Mouse (Mus musculus): ENCODE results near the gene Gigyf1.
A peak's percentile ranks its signal among the peaks of the same experiment; 100 is the strongest.

The Gigyf1 gene

DNA sequence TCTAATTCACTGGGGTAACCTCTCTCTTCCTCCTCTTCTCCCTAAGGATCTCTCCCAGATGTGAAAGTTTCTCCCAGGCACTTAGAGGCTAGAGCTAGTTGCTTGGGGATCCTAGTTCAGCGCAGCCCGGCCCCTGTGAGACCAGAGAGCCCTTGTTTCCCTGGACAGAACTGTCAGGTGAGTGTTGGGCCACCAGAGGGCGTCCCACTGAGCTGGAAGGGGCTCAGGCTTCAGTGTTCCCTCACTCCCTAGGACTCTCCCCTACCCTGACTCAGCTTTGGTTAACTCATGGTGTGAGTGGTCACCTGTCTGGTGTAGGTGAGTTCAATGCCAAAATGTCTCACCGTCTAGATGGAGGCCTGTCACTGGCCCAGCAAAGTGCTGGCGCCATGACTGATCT lies at the start of gene Gigyf1:
Gene Gigyf1, plus strand, starts transcription at position 113 of the 400 bp plus-strand sequence.
- DNase-seq = peak; percentile 93

DNA sequence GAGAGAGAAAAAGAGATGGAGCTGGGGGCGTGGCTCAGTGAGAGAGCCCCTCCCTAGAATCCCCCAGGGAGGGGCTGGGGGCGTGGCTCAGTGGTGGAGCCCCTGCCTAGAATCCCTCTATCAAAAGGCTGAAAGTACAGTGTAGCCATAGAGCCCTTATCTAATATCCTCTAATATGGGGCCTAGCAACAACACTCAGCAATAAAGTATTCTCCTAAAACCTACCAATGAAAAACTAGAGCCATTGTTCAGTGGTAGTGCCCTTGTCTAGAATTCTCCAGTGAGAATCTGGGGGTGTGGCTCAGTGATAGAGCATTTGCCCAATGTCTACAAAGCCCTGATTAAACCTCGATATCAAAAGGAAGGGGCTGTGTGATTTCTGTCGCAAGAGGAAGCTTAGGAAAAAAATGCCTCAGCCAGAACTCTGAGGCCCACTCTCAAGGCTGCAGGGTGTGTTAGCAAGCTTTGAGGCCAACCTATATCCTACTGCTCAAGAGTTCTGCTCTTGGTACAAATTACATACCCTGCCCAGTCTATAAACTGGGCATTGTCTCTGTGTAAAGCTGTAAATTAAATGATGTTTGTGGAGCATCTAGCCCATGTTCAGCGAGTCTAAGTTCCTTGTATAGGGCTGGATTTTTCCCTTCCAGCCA lies 46.0 kb upstream of the Gigyf1 start:
- DNase-seq = no peak

DNA sequence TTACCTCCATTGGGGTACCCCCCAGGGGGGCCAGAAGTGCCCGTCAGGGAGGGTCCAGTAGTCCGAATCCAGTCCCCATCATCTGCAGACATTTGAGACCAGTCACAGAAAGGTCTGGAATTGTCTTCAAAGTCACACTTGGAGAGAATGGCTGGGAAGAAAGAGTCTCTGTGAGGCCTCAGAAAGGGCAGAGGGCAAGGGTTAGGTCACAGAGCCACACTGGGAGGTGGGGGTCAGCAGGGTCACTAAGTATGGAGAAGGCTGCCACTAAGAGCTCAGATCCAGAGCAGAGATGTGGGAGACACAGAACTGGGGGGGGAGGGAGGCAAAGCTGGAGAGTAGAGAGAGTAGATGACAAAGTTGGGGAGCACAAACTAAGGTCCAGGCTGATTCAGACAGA lies 44.0 kb upstream of the Gigyf1 start:
- DNase-seq = no peak

GRCm38 (mm10) chr5:137476964-137477363 lies 41.4 kb upstream of the Gigyf1 start, which contains the start of gene Zan:
Zan (minus strand) TSS chr5:137477064.
- DNase-seq = no peak

GRCm38 (mm10) chr5:137481138-137481537 lies 37.2 kb upstream of the Gigyf1 start:
- DNase-seq = peak; percentile 95

- peak; percentile 92 for DNase-seq
These were observed 36.5 kb upstream of the Gigyf1 start for GRCm38 (mm10) chr5:137481897-137482296.

DNA sequence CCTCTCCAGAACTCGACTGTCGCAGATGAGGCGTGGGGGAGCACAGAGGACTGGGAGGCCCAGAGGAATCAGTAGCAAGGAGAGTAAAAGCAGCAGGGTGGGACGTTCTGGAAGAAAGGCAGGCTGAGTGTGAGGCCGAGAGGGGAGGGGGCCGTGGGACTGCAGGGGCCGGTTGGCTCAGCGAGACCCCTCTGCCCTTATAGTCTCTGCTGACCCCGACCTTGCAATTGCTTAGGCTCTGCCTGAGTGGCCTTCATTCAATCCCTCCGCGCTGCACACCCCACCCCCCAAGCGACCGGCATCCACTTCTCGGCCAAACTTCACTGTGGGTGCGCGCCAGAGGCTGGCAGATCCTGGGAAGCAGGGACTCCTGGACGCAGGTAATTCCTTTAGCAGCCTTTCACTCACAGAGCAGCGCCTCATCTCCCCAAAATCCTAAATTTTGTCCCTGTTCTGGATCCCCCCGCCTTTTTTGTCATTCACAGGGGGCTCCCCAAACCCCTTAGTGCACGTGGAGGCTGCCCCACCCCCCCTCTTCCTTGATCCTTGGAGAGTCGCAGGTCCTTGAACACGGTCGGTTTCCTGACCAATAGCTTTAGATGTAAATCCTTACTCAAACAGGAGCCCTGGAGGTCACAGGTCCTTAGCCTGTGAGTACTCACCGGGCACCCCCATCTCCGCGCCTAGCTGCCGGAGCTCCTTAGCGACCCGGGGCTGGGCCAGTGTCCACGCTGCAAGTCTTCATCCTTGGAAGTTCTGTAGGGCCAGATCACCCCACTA lies 33.1 kb upstream of the Gigyf1 start:
- no peak for DNase-seq

GRCm38 (mm10) chr5:137485851-137486155 lies 32.5 kb upstream of the Gigyf1 start:
- no peak for DNase-seq

GRCm38 (mm10) chr5:137487616-137488015 lies 30.7 kb upstream of the Gigyf1 start:
- no peak for DNase-seq

DNA sequence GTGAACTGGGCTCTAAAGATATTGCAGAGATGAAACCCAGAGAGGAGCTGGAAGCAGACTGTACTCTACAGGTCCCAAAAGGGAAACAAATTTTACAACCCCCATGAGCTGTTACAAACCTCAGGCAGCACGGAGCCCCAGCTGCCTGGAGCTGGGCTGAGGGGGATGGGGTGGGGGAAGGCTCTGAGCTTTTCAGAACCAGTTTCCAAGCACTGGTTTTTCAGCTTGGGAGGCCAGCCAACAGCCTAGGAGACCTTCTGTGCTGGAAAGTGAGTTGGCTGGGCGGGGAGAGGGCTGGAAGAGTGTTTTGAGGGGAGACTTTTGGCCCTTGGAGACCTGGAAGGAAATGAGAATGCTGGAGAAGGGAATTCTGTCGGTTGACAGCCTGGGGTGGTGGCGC lies 26.8 kb upstream of the Gigyf1 start:
- DNase-seq = peak; percentile 98

DNA sequence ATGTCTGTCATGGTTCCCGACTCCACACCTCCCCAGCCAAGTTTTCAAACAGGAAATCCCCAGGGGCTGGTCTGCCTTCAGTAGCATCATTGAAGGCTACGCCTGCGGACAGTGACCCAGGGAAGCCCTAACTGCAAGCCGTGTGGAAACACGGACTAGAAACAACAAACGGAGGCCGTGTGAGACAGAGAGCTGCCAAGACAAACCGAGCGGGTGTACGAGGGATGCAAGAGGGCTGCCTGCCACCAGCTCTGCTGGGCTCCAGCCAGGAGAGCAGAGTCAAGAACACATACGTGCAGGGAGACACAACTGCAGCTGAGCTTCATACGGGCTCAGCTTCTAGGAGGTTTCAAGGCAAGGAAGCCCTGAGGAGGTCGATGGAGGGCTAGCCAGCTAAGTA lies 24.5 kb upstream of the Gigyf1 start:
- peak; percentile 96 for DNase-seq

- no peak for DNase-seq
These were observed 18.2 kb upstream of the Gigyf1 start for GRCm38 (mm10) chr5:137500186-137500585.

DNA sequence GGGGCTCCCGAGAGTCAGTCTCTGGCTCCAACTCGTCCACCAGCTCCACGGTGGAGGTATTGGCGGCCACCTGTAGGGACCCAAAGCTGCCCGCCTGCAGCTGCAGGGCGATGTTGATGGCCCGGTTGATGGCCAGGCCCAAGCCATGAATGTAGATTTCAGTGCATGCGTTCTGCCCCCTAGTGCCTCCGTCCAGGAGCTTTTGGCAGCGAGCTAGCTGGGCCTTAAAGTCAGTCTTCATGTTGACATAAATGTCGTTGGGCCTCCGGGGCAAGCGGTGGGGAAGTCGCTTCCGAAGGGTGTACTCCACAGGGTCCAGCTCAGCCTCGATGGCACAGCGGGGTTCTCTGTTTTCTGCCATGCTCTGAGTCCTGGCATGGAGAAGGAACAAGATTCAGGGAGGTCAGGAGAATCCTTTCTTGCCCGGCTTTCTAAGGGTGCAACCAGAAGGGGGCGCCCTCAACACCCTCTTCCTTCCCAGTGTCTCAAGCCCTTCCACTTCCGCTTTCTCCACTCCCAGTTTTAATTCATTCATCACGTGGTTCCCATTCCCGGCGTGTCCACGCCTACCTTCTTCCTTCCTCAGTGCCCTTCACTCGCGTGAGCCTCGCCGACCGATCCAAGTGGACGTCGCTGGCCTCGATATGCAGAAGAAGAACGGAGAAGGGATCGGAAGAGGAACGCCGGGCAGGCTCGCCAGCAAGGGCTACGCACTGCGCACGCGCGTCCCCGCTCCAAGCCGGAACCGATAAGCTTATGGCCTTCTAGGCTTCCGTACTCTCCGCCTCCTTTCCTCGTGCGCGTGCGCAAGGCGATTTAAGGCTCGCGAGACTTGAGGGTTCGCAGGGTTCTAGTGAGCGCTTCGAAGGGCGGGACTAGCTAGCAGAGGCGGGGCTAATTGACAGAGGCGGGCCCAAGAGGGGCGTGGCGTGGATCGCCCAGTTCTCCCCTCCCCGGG lies 16.4 kb upstream of the Gigyf1 start, which contains the start of gene Pop7:
Gene Pop7, minus strand, starts transcription at position 810 of the 958 bp plus-strand sequence.
- peak; percentile 100 for DNase-seq

GRCm38 (mm10) chr5:137502667-137503110 lies 15.7 kb upstream of the Gigyf1 start:
- DNase-seq = no peak

DNA sequence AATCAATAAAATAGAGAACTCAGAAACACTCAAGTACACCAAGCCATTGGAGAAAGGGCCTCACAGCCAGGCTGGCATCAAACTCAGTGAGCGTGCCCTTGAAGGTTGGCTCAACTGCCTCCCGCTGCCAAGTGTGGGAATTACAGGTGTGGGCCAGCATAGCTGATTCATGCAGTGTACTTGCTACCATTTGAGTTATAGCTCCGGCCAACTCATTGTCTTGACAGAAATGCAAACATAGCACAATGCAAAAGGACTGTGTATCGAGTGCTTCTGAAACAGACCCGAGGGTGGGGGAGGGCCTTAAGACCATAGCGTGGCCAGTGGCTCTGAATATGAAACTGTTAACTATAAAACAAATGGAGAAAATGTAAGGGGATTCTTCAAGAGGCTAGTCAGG lies 14.3 kb upstream of the Gigyf1 start:
- DNase-seq = no peak

DNA sequence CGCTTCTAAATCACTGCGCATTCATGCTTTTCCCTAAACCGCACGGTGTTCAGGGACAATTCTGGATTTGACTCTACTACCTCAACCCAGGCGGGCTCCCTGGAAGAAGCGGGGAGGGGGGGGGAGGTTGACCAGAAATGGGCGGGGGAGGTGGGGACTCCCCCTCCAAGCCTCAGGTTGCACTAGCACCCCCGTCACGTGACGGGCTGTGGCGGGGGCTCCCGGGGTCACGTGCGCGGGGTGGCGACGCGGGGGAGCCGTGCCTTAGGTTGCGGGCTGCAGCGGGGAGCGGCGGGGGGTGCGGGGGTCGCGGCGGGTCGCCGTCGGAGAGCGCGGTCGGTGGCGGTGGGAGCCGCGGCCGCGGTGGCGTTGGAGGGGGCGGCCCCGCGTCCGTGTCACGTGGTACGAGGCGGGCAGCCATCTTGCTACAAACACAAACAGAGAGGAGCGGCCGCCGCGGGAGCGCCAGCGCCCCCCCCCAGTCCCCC lies 8.3 kb upstream of the Gigyf1 start:
- peak; percentile 99 for DNase-seq

DNA sequence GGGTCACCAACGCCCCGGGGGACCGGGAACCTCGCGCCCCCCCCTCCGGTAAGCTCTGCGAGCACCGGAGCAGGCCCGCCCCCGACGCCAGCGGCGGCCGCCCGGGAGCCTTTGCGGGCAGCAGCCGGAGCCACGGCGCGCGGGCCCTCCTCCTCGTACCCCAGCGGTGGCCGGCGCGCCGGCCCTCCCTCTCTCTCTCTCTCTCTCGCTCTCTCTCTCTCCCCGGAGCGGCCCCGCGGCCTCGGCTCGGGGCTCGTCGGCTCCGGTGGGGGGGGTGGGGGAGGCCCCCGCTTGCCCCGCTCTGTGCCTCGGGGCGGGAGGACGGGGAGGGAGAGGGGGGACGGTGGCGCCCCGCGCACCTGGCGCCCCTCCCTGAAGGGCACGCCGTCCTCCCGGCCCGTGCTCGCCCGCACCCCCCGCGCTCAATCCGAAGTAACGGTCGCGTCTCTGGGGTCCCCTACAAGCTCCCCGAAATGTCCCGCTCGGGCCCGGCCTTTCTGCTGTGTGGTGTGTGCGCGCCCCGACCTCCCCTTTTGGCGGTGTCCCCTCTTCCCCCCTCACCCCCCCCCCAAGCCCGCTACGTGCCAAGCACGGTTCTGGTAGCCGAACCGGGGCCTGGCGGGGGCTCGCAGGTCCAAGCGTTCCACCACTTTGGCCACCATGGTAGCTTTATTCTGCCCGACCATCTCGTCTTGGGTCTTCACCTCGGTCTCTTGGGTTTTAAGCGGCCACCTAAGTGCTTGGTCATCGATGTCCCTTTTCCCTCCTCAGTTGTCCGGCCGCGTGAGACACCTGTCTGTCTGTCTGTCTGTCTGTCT lies 7.6 kb upstream of the Gigyf1 start:
- DNase-seq = peak; percentile 93

- peak; percentile 87 for DNase-seq
These were observed 6.6 kb upstream of the Gigyf1 start for GRCm38 (mm10) chr5:137511706-137512105.

GRCm38 (mm10) chr5:137512847-137513794 lies 5.2 kb upstream of the Gigyf1 start:
- DNase-seq = peak; percentile 90

- DNase-seq = peak; percentile 90
These were observed 4.2 kb upstream of the Gigyf1 start for GRCm38 (mm10) chr5:137513951-137514721.
